16 mouse cellular contexts compared by ENCODE assay signal in genomic region chr6:94391134-94391533, GRCm38 (mm10).
DNase-seq lines count a peak whose midpoint lies in the region; ATAC-seq lines count a peak whose summit lies in the region.
"Had no signal": no experiment of that assay in that cellular context is flagged by ENCODE, and none has a peak within 500 bp of the region (broad histone marks: within the 10 kb centered on the region; RNA-seq: fewer than 3 reads in every experiment).

No protein-coding gene starts in this region.

- no peak for DNase-seq in liver
- DNase-seq in cerebellum, postnatal 25 days = no peak
- no peak for DNase-seq in right cerebral cortex, adult 18-20 months
- DNase-seq: cerebellum, adult 11 months; gastrocnemius, adult 2 months; layer of hippocampus, postnatal 36 days; lung, postnatal 10 days had no signal

- H3K9me3 ChIP-seq in liver, embryonic 16.5 days (replicated peaks; ENCODE audit: control insufficient read depth, low read length) = no peaks in the 10 kb centered on the region
- no peaks in the 10 kb centered on the region for H3K9me3 ChIP-seq in intestine, embryonic 15.5 days
- no peaks in the 10 kb centered on the region for H3K9me3 ChIP-seq in kidney, embryonic 14.5 days (ENCODE audit: control insufficient read depth, low read length)
- no peaks in the 10 kb centered on the region for H3K9me3 ChIP-seq in stomach, embryonic 14.5 days (ENCODE audit: control insufficient read depth, low read depth, low read length)
- H3K9me3 ChIP-seq: forebrain, embryonic 15.5 days; midbrain, embryonic 10.5 days had no signal

- H3K4me1 ChIP-seq in liver, embryonic 16.5 days (ENCODE audit: control insufficient read depth, low read depth, low read length) = no peaks in the 10 kb centered on the region; the same call in 1 of the 2 replicates
- peaks cover 8% of the 10 kb centered on the region; the same call in 1 of the 2 replicates for H3K4me1 ChIP-seq in intestine, embryonic 15.5 days (replicated peaks)
- no peaks in the 10 kb centered on the region; the same call in 1 of the 2 replicates for H3K4me1 ChIP-seq in kidney, embryonic 14.5 days (ENCODE audit: control insufficient read depth, insufficient read depth, low read length)
- 0 out of 2 replicates have a peak, but pooled peaks cover 3% of the 10 kb centered on the region for H3K4me1 ChIP-seq in stomach, embryonic 14.5 days (ENCODE audit: control insufficient read depth, insufficient read depth, low read length)
- H3K4me1 ChIP-seq: forebrain, embryonic 15.5 days; midbrain, embryonic 10.5 days had no signal

- ATAC-seq in liver, embryonic 16.5 days (ENCODE audit: low read depth) = 0 out of 2 replicates have a peak, but pooled peaks have one; percentile 35
- ATAC-seq in intestine, embryonic 15.5 days = peak; percentile 66
- peak; percentile 60; the same call in 1 of the 2 replicates for ATAC-seq in kidney, embryonic 14.5 days (ENCODE audit: low FRiP score, low TSS enrichment)
- no peak for ATAC-seq in stomach, embryonic 14.5 days (ENCODE audit: insufficient number of reproducible peaks, insufficient read depth, low FRiP score, low read depth)
- no peak for ATAC-seq in erythroblast, adult 5-6 weeks (replicated peaks; ENCODE audit: low FRiP score, poor library complexity, severe bottlenecking)
- ATAC-seq: CD4-positive, CD25-positive, alpha-beta regulatory T cell, adult 4 months; forebrain, embryonic 15.5 days; hindbrain, embryonic 16.5 days had no signal

- no peaks in the 10 kb centered on the region for H3K27me3 ChIP-seq in liver, embryonic 16.5 days (ENCODE audit: control insufficient read depth, insufficient read depth, low read depth, low read length)
- H3K27me3 ChIP-seq in intestine, embryonic 15.5 days (replicated peaks) = no peaks in the 10 kb centered on the region
- no peaks in the 10 kb centered on the region for H3K27me3 ChIP-seq in kidney, embryonic 14.5 days (ENCODE audit: control insufficient read depth, insufficient read depth, low read length)
- H3K27me3 ChIP-seq in stomach, embryonic 14.5 days (ENCODE audit: control insufficient read depth, insufficient read depth, low read length) = no peaks in the 10 kb centered on the region
- H3K27me3 ChIP-seq: forebrain, embryonic 15.5 days had no signal

- WGBS in liver, embryonic 16.5 days (ENCODE audit: insufficient replicate concordance) = 15% methylated on average over 5 of the region's 5 CpGs
- WGBS in intestine, embryonic 15.5 days = 29% methylated on average over 5 of the region's 5 CpGs
- WGBS in kidney, embryonic 14.5 days = 42% methylated on average over 5 of the region's 5 CpGs
- WGBS in stomach, embryonic 14.5 days = 43% methylated on average over 5 of the region's 5 CpGs

- H3K4me3 ChIP-seq in liver, embryonic 16.5 days (ENCODE audit: low read depth, low read length) = no peak overlapping the region
- no peak overlapping the region for H3K4me3 ChIP-seq in intestine, embryonic 15.5 days (replicated peaks)
- H3K4me3 ChIP-seq in kidney, embryonic 14.5 days (ENCODE audit: low read length) = no peak overlapping the region
- H3K4me3 ChIP-seq in stomach, embryonic 14.5 days (ENCODE audit: low read depth, low read length) = no peak overlapping the region
- H3K4me3 ChIP-seq: forebrain, embryonic 15.5 days; gastrocnemius, adult 2 months; midbrain, embryonic 10.5 days had no signal

- no peak overlapping the region for H3K4me2 ChIP-seq in liver, embryonic 16.5 days (ENCODE audit: low read depth, low read length)
- H3K4me2 ChIP-seq in intestine, embryonic 15.5 days (replicated peaks) = no peak overlapping the region
- H3K4me2 ChIP-seq in kidney, embryonic 14.5 days (replicated peaks; ENCODE audit: low read depth, low read length) = no peak overlapping the region
- H3K4me2 ChIP-seq in stomach, embryonic 14.5 days (replicated peaks; ENCODE audit: low read depth, low read length) = no peak overlapping the region
- H3K4me2 ChIP-seq: forebrain, embryonic 15.5 days had no signal

- no peak overlapping the region for H3K9ac ChIP-seq in liver, embryonic 16.5 days (ENCODE audit: low read depth, low read length)
- H3K9ac ChIP-seq in intestine, embryonic 15.5 days = no peak overlapping the region
- no peak overlapping the region for H3K9ac ChIP-seq in kidney, embryonic 14.5 days (ENCODE audit: low read depth, low read length)
- H3K9ac ChIP-seq in stomach, embryonic 14.5 days (replicated peaks; ENCODE audit: low read depth, low read length) = no peak overlapping the region
- H3K9ac ChIP-seq: forebrain, embryonic 15.5 days had no signal

- H3K27ac ChIP-seq in liver, embryonic 16.5 days (ENCODE audit: low read length) = no peak overlapping the region; the same call in 1 of the 2 replicates
- H3K27ac ChIP-seq in intestine, embryonic 15.5 days = peak overlapping the region; percentile 70
- H3K27ac ChIP-seq in kidney, embryonic 14.5 days (ENCODE audit: low read depth, low read length) = peak overlapping the region; percentile 1; the same call in 1 of the 2 replicates
- H3K27ac ChIP-seq in stomach, embryonic 14.5 days (ENCODE audit: low read length) = peak overlapping the region; percentile 55; the same call in 1 of the 2 replicates
- H3K27ac ChIP-seq: forebrain, embryonic 15.5 days; gastrocnemius, adult 2 months; midbrain, embryonic 10.5 days had no signal

- H3K36me3 ChIP-seq in liver, embryonic 16.5 days (ENCODE audit: control insufficient read depth, insufficient read depth) = no peaks in the 10 kb centered on the region
- no peaks in the 10 kb centered on the region for H3K36me3 ChIP-seq in intestine, embryonic 15.5 days
- no peaks in the 10 kb centered on the region for H3K36me3 ChIP-seq in kidney, embryonic 14.5 days (ENCODE audit: control insufficient read depth, insufficient read depth, low read length)
- H3K36me3 ChIP-seq in stomach, embryonic 14.5 days (ENCODE audit: control insufficient read depth, insufficient read depth, low read length) = no peaks in the 10 kb centered on the region
- H3K36me3 ChIP-seq: forebrain, embryonic 15.5 days; midbrain, embryonic 10.5 days had no signal

Comparison
In these comparisons a context has a peak if more than half of its experiments do, and no peak if none do; other contexts are left out.
1. ATAC-seq: peak in liver, embryonic 16.5 days (single experiment), intestine, embryonic 15.5 days (single experiment) and kidney, embryonic 14.5 days (single experiment); none in stomach, embryonic 14.5 days (single experiment) and erythroblast, adult 5-6 weeks (single experiment).